Mouse (Mus musculus) lung, adult 2 months (tissue): ENCODE data around the gene E130114P18Rik.

Source experiments
- CTCF ChIP-seq: fragments of 200-500 bp; IDR thresholded peaks from 2 replicates; pipeline ENCODE4 v1.5.1; 2011; ENCODE audit warnings: mild to moderate bottlenecking, low read length, control low read depth; ENCODE audit not compliant: insufficient read depth
- POLR2A ChIP-seq: fragments of 200-500 bp; IDR thresholded peaks from 2 replicates; pipeline ENCODE4 v1.6.1; 2011; ENCODE audit warnings: low read depth, mild to moderate bottlenecking, control low read depth, low read length, borderline replicate concordance; ENCODE audit errors: extremely low read depth

DNA sequence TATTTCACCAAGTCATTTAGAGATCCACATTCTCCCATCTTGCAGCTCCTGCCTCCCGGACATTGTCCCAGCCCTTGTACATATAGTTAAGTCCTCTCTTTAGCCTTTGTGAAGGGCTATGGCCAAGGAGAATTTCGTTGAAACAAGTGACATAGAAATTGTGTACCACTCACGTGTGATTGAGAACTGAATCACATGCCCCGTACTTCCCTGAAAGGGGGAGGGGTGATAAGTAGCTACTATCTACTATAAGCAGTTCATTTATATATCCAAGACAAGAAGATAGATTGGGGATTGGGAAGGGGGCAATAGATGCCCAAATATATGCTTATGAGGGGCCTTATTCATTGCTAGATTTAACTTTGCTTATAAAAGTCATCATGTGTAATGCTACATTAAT lies 10.9 kb downstream of the E130114P18Rik start:
- TF ChIP-seq CTCF (no peak), POLR2A (no peak)
